In the genomic region with DNA sequence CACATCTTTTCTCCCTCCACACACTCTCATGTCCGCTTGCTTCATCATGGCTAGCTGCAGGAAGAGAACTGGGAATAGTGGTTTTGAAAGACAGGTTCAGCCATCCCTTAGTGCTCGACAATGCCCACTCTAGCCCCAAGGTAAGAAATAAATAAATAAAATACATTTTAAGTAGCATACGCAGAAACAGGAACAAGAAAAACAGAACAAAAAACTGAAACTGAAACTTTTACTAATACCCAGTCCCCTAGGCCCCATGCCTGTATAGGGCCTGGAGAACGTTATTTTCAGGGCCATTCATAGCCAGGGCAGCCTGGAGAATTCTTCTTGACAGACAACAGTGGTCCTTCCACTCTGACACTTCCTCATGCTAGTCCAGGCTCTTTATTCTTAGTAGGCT, we compare ENCODE assay signal across 21 mouse cellular contexts.
DNase-seq lines count a peak whose midpoint lies in the region; ATAC-seq and TF ChIP-seq lines count a peak whose summit lies in the region.
"Had no signal": no experiment of that assay in that cellular context is flagged by ENCODE, and none has a peak within 500 bp of the region (broad histone marks: within the 10 kb centered on the region; RNA-seq: fewer than 3 reads in every experiment).

No protein-coding gene starts in this region.

- no peak for ATAC-seq in liver, embryonic 11.5 days (replicated peaks; ENCODE audit: low FRiP score)
- no peak for ATAC-seq in liver, embryonic 12.5 days
- no peak for ATAC-seq in G1E (ENCODE audit: extremely low read depth, insufficient number of reproducible peaks, low FRiP score, poor library complexity, severe bottlenecking)
- ATAC-seq in neutrophil, adult 5-6 weeks (ENCODE audit: extremely low read depth, insufficient number of reproducible peaks, low FRiP score, poor library complexity, severe bottlenecking), result peak; percentile 57
- ATAC-seq: forebrain, embryonic 15.5 days had no signal

- H3K27ac ChIP-seq in liver, embryonic 11.5 days (ENCODE audit: low read depth, low read length), result no peak overlapping the region
- H3K27ac ChIP-seq in liver, embryonic 12.5 days, result no peak overlapping the region
- H3K27ac ChIP-seq in limb, embryonic 10.5 days, result peak overlapping the region; percentile 42; the same call in 1 of the 2 replicates
- H3K27ac ChIP-seq in heart, embryonic 10.5 days, result no peak overlapping the region
- H3K27ac ChIP-seq: forebrain, embryonic 15.5 days; limb, embryonic 12.5 days; midbrain, embryonic 10.5 days; neural tube, embryonic 12.5 days had no signal

- 70% methylated on average over 4 of the region's 4 CpGs for WGBS in liver, embryonic 11.5 days
- 63% methylated on average over 4 of the region's 4 CpGs for WGBS in liver, embryonic 12.5 days (ENCODE audit: insufficient replicate concordance)
- WGBS in limb, embryonic 10.5 days, result 67% methylated on average over 4 of the region's 4 CpGs
- 79% methylated on average over 4 of the region's 4 CpGs for WGBS in heart, embryonic 10.5 days

- H3K36me3 ChIP-seq in liver, embryonic 11.5 days (ENCODE audit: control insufficient read depth, insufficient read depth, low read length), result no peaks in the 10 kb centered on the region
- H3K36me3 ChIP-seq in liver, embryonic 12.5 days, result no peaks in the 10 kb centered on the region
- peaks cover 7% of the 10 kb centered on the region for H3K36me3 ChIP-seq in G1E (replicated peaks)
- H3K36me3 ChIP-seq in limb, embryonic 10.5 days, result no peaks in the 10 kb centered on the region
- no peaks in the 10 kb centered on the region for H3K36me3 ChIP-seq in heart, embryonic 10.5 days
- H3K36me3 ChIP-seq: forebrain, embryonic 15.5 days; limb, embryonic 12.5 days; midbrain, embryonic 10.5 days; neural tube, embryonic 12.5 days had no signal

- TF ChIP-seq CTCF in G1E (IDR thresholded peaks at IDR 0.05; ENCODE audit: low read depth, low read length), result no peak

- no peaks in the 10 kb centered on the region for H3K9me3 ChIP-seq in liver, embryonic 11.5 days (ENCODE audit: control insufficient read depth, low read length)
- no peaks in the 10 kb centered on the region for H3K9me3 ChIP-seq in liver, embryonic 12.5 days (replicated peaks)
- no peaks in the 10 kb centered on the region for H3K9me3 ChIP-seq in G1E (replicated peaks)
- H3K9me3 ChIP-seq in limb, embryonic 10.5 days (replicated peaks), result no peaks in the 10 kb centered on the region
- no peaks in the 10 kb centered on the region for H3K9me3 ChIP-seq in heart, embryonic 10.5 days
- H3K9me3 ChIP-seq: forebrain, embryonic 15.5 days; limb, embryonic 12.5 days; midbrain, embryonic 10.5 days; neural tube, embryonic 12.5 days had no signal

- H3K4me3 ChIP-seq in liver, embryonic 11.5 days (ENCODE audit: low read depth, low read length), result no peak overlapping the region
- H3K4me3 ChIP-seq in liver, embryonic 12.5 days, result no peak overlapping the region
- peak overlapping the region; percentile 58; the same call in 1 of the 2 replicates for H3K4me3 ChIP-seq in G1E (ENCODE audit: low read depth, low read length)
- no peak overlapping the region for H3K4me3 ChIP-seq in limb, embryonic 10.5 days
- no peak overlapping the region for H3K4me3 ChIP-seq in heart, embryonic 10.5 days
- H3K4me3 ChIP-seq: forebrain, embryonic 15.5 days; limb, embryonic 12.5 days; midbrain, embryonic 10.5 days; neural tube, embryonic 12.5 days had no signal

- DNase-seq in liver, embryonic 11.5 days (ENCODE audit: low spot score), result peak; percentile 27
- no peak for DNase-seq in G1E (ENCODE audit: low spot score)
- no peak for DNase-seq in limb, embryonic 10.5 days (ENCODE audit: low spot score)
- no peak for DNase-seq in heart, embryonic 10.5 days (ENCODE audit: low spot score)
- DNase-seq in layer of hippocampus, adult 9-11 months, result no peak
- DNase-seq: adrenal gland, adult 8-10 months; cerebellum, postnatal 14 days; embryo, embryonic 11 days; gastrocnemius, postnatal 25 days; kidney, adult 8-10 months; kidney, postnatal 4 days; lung, adult 2 months; lung, postnatal 36 days; right cerebral cortex, adult 18-20 months; thymus, postnatal 14 days had no signal

- H3K4me1 ChIP-seq in liver, embryonic 11.5 days (replicated peaks; ENCODE audit: control insufficient read depth, insufficient read depth, low read length), result peaks cover 48% of the 10 kb centered on the region
- H3K4me1 ChIP-seq in liver, embryonic 12.5 days, result peaks cover 72% of the 10 kb centered on the region
- peaks cover 84% of the 10 kb centered on the region for H3K4me1 ChIP-seq in G1E (ENCODE audit: insufficient read depth, low read depth, low read length)
- H3K4me1 ChIP-seq in limb, embryonic 10.5 days, result peaks cover 42% of the 10 kb centered on the region
- peaks cover 44% of the 10 kb centered on the region for H3K4me1 ChIP-seq in heart, embryonic 10.5 days

- H3K4me2 ChIP-seq in liver, embryonic 11.5 days, result no peak overlapping the region
- no peak overlapping the region for H3K4me2 ChIP-seq in liver, embryonic 12.5 days
- H3K4me2 ChIP-seq: forebrain, embryonic 15.5 days; limb, embryonic 12.5 days; neural tube, embryonic 12.5 days had no signal

- H3K27me3 ChIP-seq in liver, embryonic 11.5 days (replicated peaks; ENCODE audit: control insufficient read depth, insufficient read depth, low read length), result no peaks in the 10 kb centered on the region
- H3K27me3 ChIP-seq in liver, embryonic 12.5 days (replicated peaks), result no peaks in the 10 kb centered on the region
- no peaks in the 10 kb centered on the region for H3K27me3 ChIP-seq in G1E (ENCODE audit: insufficient read depth, low read length)
- peaks cover 16% of the 10 kb centered on the region; the same call in 1 of the 2 replicates for H3K27me3 ChIP-seq in limb, embryonic 10.5 days (ENCODE audit: low read depth, poor library complexity, severe bottlenecking)
- peaks cover 8% of the 10 kb centered on the region; the same call in 1 of the 2 replicates for H3K27me3 ChIP-seq in heart, embryonic 10.5 days (ENCODE audit: insufficient read depth, poor library complexity, severe bottlenecking)
- H3K27me3 ChIP-seq: forebrain, embryonic 15.5 days had no signal

- no peak overlapping the region for H3K9ac ChIP-seq in liver, embryonic 11.5 days (ENCODE audit: low read depth, low read length)
- H3K9ac ChIP-seq in liver, embryonic 12.5 days, result no peak overlapping the region
- H3K9ac ChIP-seq: forebrain, embryonic 15.5 days; limb, embryonic 12.5 days; neural tube, embryonic 12.5 days had no signal
